Mouse (Mus musculus): Measurements from ENCODE around the gene Psmc3. TPM values are rescaled to one million over a fixed set of nuclear protein-coding genes. Genes with fewer than 3 reads are reported as not detected.

Psmc3 gene
- polyA plus RNA-seq, 1 experiment, result 205 TPM

- H3K4me3 ChIP-seq (ENCODE audit: insufficient read depth, low read length), result no peak overlapping the region
- H3K27ac ChIP-seq (ENCODE audit: insufficient read depth, low read length), result no peak overlapping the region
- TF ChIP-seq POLR2A (IDR thresholded peaks at IDR 0.05; ENCODE audit: extremely low read depth, insufficient read depth, low read length), result no peak
- no peak for TF ChIP-seq CTCF (IDR thresholded peaks at IDR 0.05; ENCODE audit: extremely low read depth, insufficient read depth, low read length)
- H3K4me1 ChIP-seq (ENCODE audit: control insufficient read depth, insufficient read depth, low read length), result peaks cover 3% of the 10 kb centered on the region; the same call in 1 of the 2 replicates
Measured at GRCm38 (mm10) chr2:91085494-91086391, 31.9 kb downstream of the Psmc3 start.

- H3K4me1 ChIP-seq (ENCODE audit: control insufficient read depth, insufficient read depth, low read length), result peaks cover 5% of the 10 kb centered on the region
- H3K4me3 ChIP-seq (ENCODE audit: insufficient read depth, low read length), result no peak overlapping the region
- H3K27ac ChIP-seq (ENCODE audit: insufficient read depth, low read length), result no peak overlapping the region
- TF ChIP-seq CTCF (IDR thresholded peaks at IDR 0.05; ENCODE audit: extremely low read depth, insufficient read depth, low read length), result no peak
- no peak for TF ChIP-seq POLR2A (IDR thresholded peaks at IDR 0.05; ENCODE audit: extremely low read depth, insufficient read depth, low read length)
Measured at GRCm38 (mm10) chr2:91086392-91087237, 32.8 kb downstream of the Psmc3 start.

GRCm38 (mm10) chr2:91087453-91087852 lies 33.6 kb downstream of the Psmc3 start:
- TF ChIP-seq POLR2A (IDR thresholded peaks at IDR 0.05; ENCODE audit: extremely low read depth, insufficient read depth, low read length) (no peak), CTCF (IDR thresholded peaks at IDR 0.05; ENCODE audit: extremely low read depth, insufficient read depth, low read length) (no peak)
- Histone ChIP-seq H3K4me3 (ENCODE audit: insufficient read depth, low read length) (no peak overlapping the region), H3K27ac (ENCODE audit: insufficient read depth, low read length) (no peak overlapping the region), H3K4me1 (ENCODE audit: control insufficient read depth, insufficient read depth, low read length) (peaks cover 5% of the 10 kb centered on the region)

GRCm38 (mm10) chr2:91088987-91089386 lies 35.2 kb downstream of the Psmc3 start:
- H3K4me1 ChIP-seq (ENCODE audit: control insufficient read depth, insufficient read depth, low read length), result peaks cover 5% of the 10 kb centered on the region
- TF ChIP-seq CTCF (IDR thresholded peaks at IDR 0.05; ENCODE audit: extremely low read depth, insufficient read depth, low read length) (no peak), POLR2A (IDR thresholded peaks at IDR 0.05; ENCODE audit: extremely low read depth, insufficient read depth, low read length) (no peak)
- H3K27ac ChIP-seq (ENCODE audit: insufficient read depth, low read length), result no peak overlapping the region
- no peak overlapping the region for H3K4me3 ChIP-seq (ENCODE audit: insufficient read depth, low read length)

GRCm38 (mm10) chr2:91090208-91090607 lies 36.4 kb downstream of the Psmc3 start:
- Histone ChIP-seq H3K4me1 (ENCODE audit: control insufficient read depth, insufficient read depth, low read length) (peaks cover 5% of the 10 kb centered on the region), H3K27ac (ENCODE audit: insufficient read depth, low read length) (no peak overlapping the region), H3K4me3 (ENCODE audit: insufficient read depth, low read length) (no peak overlapping the region)
- TF ChIP-seq CTCF (IDR thresholded peaks at IDR 0.05; ENCODE audit: extremely low read depth, insufficient read depth, low read length) (no peak), POLR2A (IDR thresholded peaks at IDR 0.05; ENCODE audit: extremely low read depth, insufficient read depth, low read length) (no peak)

GRCm38 (mm10) chr2:91090827-91091226 lies 37.0 kb downstream of the Psmc3 start:
- Histone ChIP-seq H3K4me3 (ENCODE audit: insufficient read depth, low read length) (no peak overlapping the region), H3K4me1 (ENCODE audit: control insufficient read depth, insufficient read depth, low read length) (peaks cover 5% of the 10 kb centered on the region), H3K27ac (ENCODE audit: insufficient read depth, low read length) (no peak overlapping the region)
- TF ChIP-seq CTCF (IDR thresholded peaks at IDR 0.05; ENCODE audit: extremely low read depth, insufficient read depth, low read length) (no peak), POLR2A (IDR thresholded peaks at IDR 0.05; ENCODE audit: extremely low read depth, insufficient read depth, low read length) (no peak)

- TF ChIP-seq CTCF (IDR thresholded peaks at IDR 0.05; ENCODE audit: extremely low read depth, insufficient read depth, low read length), result no peak
- no peak for TF ChIP-seq POLR2A (IDR thresholded peaks at IDR 0.05; ENCODE audit: extremely low read depth, insufficient read depth, low read length)
- Histone ChIP-seq H3K4me1 (ENCODE audit: control insufficient read depth, insufficient read depth, low read length) (no peaks in the 10 kb centered on the region), H3K27ac (ENCODE audit: insufficient read depth, low read length) (no peak overlapping the region)
Measured at GRCm38 (mm10) chr2:91096524-91096923, 42.7 kb downstream of the Psmc3 start.

GRCm38 (mm10) chr2:91097015-91097414 lies 43.2 kb downstream of the Psmc3 start:
- no peaks in the 10 kb centered on the region for H3K4me1 ChIP-seq (ENCODE audit: control insufficient read depth, insufficient read depth, low read length)
- no peak overlapping the region for H3K27ac ChIP-seq (ENCODE audit: insufficient read depth, low read length)
- H3K4me3 ChIP-seq (ENCODE audit: insufficient read depth, low read length), result no peak overlapping the region
- no peak for TF ChIP-seq CTCF (IDR thresholded peaks at IDR 0.05; ENCODE audit: extremely low read depth, insufficient read depth, low read length)
- no peak for TF ChIP-seq POLR2A (IDR thresholded peaks at IDR 0.05; ENCODE audit: extremely low read depth, insufficient read depth, low read length)

More at GRCm38 (mm10) chr2:91096524-91096923, 42.7 kb downstream of the Psmc3 start:
- H3K4me3 ChIP-seq (ENCODE audit: insufficient read depth, low read length), result no peak overlapping the region

GRCm38 (mm10) chr2:91098156-91098555 lies 44.3 kb downstream of the Psmc3 start:
- no peak overlapping the region for H3K4me3 ChIP-seq (ENCODE audit: insufficient read depth, low read length)
- H3K27ac ChIP-seq (ENCODE audit: insufficient read depth, low read length), result no peak overlapping the region
- no peak for TF ChIP-seq POLR2A (IDR thresholded peaks at IDR 0.05; ENCODE audit: extremely low read depth, insufficient read depth, low read length)
- no peak for TF ChIP-seq CTCF (IDR thresholded peaks at IDR 0.05; ENCODE audit: extremely low read depth, insufficient read depth, low read length)
- no peaks in the 10 kb centered on the region for H3K4me1 ChIP-seq (ENCODE audit: control insufficient read depth, insufficient read depth, low read length)
